Mouse (Mus musculus): ENCODE measurements at regions not wholly inside any gene's neighbourhood (a gene's known extent, or its start where the extent isn't known, plus 50 kb on each side); places are given as distances from the start of the nearest gene placed in this dataset.
"Not testable (repeated sequence)": the region's sequence is repeated elsewhere in the genome, so short reads cannot be mapped to it uniquely, and the experiment has no call there.

DNA sequence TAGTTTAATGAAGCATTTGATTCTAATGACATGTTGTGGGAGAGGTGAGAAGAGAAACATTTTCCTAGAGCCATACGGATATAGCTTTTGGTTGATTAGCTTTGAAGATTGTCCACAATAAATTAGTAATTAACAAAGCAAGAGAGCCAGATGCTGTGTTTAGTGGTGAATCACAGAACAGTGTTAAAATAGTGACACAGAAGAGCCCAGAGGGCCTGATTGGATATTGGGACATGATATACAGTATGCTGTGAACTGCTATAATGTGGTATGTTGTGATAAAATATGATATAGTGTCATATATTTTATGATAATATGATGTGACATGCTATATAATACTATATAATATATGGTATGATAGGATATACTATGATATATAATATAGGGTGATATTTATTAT, 243.7 kb upstream of the Ngly1 start:
- Histone ChIP-seq H3K4me3 (ENCODE audit: low read depth, low read length) (no peak overlapping the region), H3K9ac (ENCODE audit: low read depth, low read length) (no peak overlapping the region), H3K4me1 (ENCODE audit: control insufficient read depth, insufficient read depth, low read length) (no peaks in the 10 kb centered on the region), H3K36me3 (ENCODE audit: control insufficient read depth, insufficient read depth, low read length) (no peaks in the 10 kb centered on the region), H3K27me3 (ENCODE audit: control insufficient read depth, insufficient read depth, low read depth, low read length) (no peaks in the 10 kb centered on the region), H3K27ac (ENCODE audit: low read length) (no peak overlapping the region), H3K9me3 (replicated peaks; ENCODE audit: control insufficient read depth, low read length, poor library complexity, severe bottlenecking) (no peaks in the 10 kb centered on the region), H3K4me2 (ENCODE audit: low read length) (no peak overlapping the region)
- ATAC-seq = no peak; the same call in 1 of the 2 replicates
- 75% methylated on average over 1 of the region's 1 CpGs for WGBS

DNA sequence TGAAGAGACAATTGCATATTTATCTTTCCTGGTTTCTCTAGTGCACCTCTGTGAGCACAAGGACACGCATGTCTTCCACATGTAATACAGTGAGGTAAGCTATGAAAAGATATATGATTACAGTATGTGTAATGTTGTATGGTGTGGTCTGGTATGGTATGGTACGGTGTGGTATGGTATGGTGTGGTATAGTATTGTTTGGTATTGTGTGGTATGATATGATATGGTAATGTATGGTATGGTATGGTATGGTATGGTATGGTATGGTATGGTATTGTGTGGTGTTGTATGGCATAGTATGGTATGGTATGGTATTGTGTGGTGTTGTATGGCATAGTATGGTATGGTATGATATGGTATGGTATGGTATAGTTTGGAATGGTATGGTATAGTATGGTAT, 242.1 kb upstream of the Ngly1 start:
- H3K27me3 ChIP-seq (ENCODE audit: control insufficient read depth, insufficient read depth, low read depth, low read length) = no peaks in the 10 kb centered on the region
- WGBS = 95% methylated on average over 2 of the region's 2 CpGs
- H3K27ac ChIP-seq (ENCODE audit: low read length) = no peak overlapping the region
- H3K4me2 ChIP-seq (ENCODE audit: low read length) = no peak overlapping the region
- no peak overlapping the region for H3K4me3 ChIP-seq (ENCODE audit: low read depth, low read length)
- no peaks in the 10 kb centered on the region for H3K4me1 ChIP-seq (ENCODE audit: control insufficient read depth, insufficient read depth, low read length)
- H3K36me3 ChIP-seq (ENCODE audit: control insufficient read depth, insufficient read depth, low read length) = no peaks in the 10 kb centered on the region
- ATAC-seq = no peak
- no peaks in the 10 kb centered on the region for H3K9me3 ChIP-seq (replicated peaks; ENCODE audit: control insufficient read depth, low read length, poor library complexity, severe bottlenecking)
- H3K9ac ChIP-seq (ENCODE audit: low read depth, low read length) = no peak overlapping the region

GRCm38 (mm10) chr14:16009778-16010177, 239.3 kb upstream of the Ngly1 start:
- Histone ChIP-seq H3K27me3 (ENCODE audit: control insufficient read depth, insufficient read depth, low read depth, low read length) (no peaks in the 10 kb centered on the region), H3K9ac (ENCODE audit: low read depth, low read length) (no peak overlapping the region), H3K27ac (ENCODE audit: low read length) (no peak overlapping the region), H3K4me1 (ENCODE audit: control insufficient read depth, insufficient read depth, low read length) (no peaks in the 10 kb centered on the region), H3K4me2 (ENCODE audit: low read length) (no peak overlapping the region), H3K36me3 (ENCODE audit: control insufficient read depth, insufficient read depth, low read length) (no peaks in the 10 kb centered on the region), H3K9me3 (replicated peaks; ENCODE audit: control insufficient read depth, low read length, poor library complexity, severe bottlenecking) (no peaks in the 10 kb centered on the region), H3K4me3 (ENCODE audit: low read depth, low read length) (no peak overlapping the region)
- ATAC-seq = no peak

GRCm38 (mm10) chr14:16023853-16024252, 225.2 kb upstream of the Ngly1 start:
- Histone ChIP-seq H3K36me3 (ENCODE audit: control insufficient read depth, insufficient read depth, low read length) (no peaks in the 10 kb centered on the region), H3K27ac (ENCODE audit: low read length) (no peak overlapping the region), H3K4me3 (ENCODE audit: low read depth, low read length) (no peak overlapping the region), H3K9ac (ENCODE audit: low read depth, low read length) (no peak overlapping the region), H3K4me1 (ENCODE audit: control insufficient read depth, insufficient read depth, low read length) (no peaks in the 10 kb centered on the region), H3K27me3 (ENCODE audit: control insufficient read depth, insufficient read depth, low read depth, low read length) (no peaks in the 10 kb centered on the region), H3K4me2 (ENCODE audit: low read length) (no peak overlapping the region), H3K9me3 (replicated peaks; ENCODE audit: control insufficient read depth, low read length, poor library complexity, severe bottlenecking) (no peaks in the 10 kb centered on the region)
- no peak for ATAC-seq

DNA sequence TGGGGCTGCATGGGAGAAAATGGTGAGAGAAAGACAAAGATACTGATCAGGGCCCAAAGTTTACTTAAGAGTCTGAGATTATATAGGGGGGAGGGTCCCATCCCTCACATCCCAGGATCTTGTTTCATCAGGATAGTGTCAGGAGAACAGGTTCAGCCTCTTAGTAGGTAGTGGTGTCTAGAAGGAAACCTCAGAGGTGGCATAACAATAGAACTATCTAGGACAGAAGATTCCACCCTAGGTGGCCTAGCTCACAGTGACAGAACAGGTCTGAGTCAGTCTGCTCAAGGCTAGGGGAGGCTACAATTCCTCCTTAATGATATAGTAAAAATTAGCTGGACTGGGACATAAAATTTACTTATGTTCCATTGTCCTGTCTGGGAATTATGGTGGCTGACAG, 211.3 kb upstream of the Ngly1 start:
- H3K36me3 ChIP-seq (ENCODE audit: control insufficient read depth, insufficient read depth, low read length) = no peaks in the 10 kb centered on the region
- no peak overlapping the region for H3K4me2 ChIP-seq (ENCODE audit: low read length)
- no peak overlapping the region for H3K4me3 ChIP-seq (ENCODE audit: low read depth, low read length)
- ATAC-seq = no peak
- H3K9ac ChIP-seq (ENCODE audit: low read depth, low read length) = no peak overlapping the region
- no peaks in the 10 kb centered on the region for H3K4me1 ChIP-seq (ENCODE audit: control insufficient read depth, insufficient read depth, low read length)
- H3K9me3 ChIP-seq (replicated peaks; ENCODE audit: control insufficient read depth, low read length, poor library complexity, severe bottlenecking) = no peaks in the 10 kb centered on the region
- no peaks in the 10 kb centered on the region for H3K27me3 ChIP-seq (ENCODE audit: control insufficient read depth, insufficient read depth, low read depth, low read length)
- H3K27ac ChIP-seq (ENCODE audit: low read length) = no peak overlapping the region

DNA sequence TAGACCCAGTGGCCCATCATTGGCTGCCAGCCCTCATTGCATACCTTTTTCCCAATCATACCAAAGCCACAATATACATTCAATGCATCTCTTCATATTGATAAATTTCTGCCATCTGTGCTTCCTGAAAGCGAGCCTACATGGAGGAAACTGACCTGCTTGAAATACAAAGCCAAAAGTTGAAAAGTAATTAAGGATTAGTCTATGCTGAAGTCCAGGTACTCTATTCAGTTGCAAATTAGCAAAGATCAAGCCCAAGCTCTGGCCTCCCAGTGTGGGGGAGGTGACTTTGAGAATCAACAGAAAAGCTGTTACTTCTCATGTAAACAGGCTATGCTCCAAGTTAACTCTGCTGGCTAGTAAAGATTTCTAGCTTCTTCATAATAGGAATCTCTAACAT, 210.7 kb upstream of the Ngly1 start:
- Histone ChIP-seq H3K4me2 (ENCODE audit: low read length) (no peak overlapping the region), H3K9ac (ENCODE audit: low read depth, low read length) (no peak overlapping the region), H3K4me1 (ENCODE audit: control insufficient read depth, insufficient read depth, low read length) (no peaks in the 10 kb centered on the region), H3K27me3 (ENCODE audit: control insufficient read depth, insufficient read depth, low read depth, low read length) (no peaks in the 10 kb centered on the region), H3K9me3 (replicated peaks; ENCODE audit: control insufficient read depth, low read length, poor library complexity, severe bottlenecking) (no peaks in the 10 kb centered on the region), H3K27ac (ENCODE audit: low read length) (no peak overlapping the region), H3K4me3 (ENCODE audit: low read depth, low read length) (no peak overlapping the region), H3K36me3 (ENCODE audit: control insufficient read depth, insufficient read depth, low read length) (no peaks in the 10 kb centered on the region)
- WGBS = 45% methylated on average over 1 of the region's 1 CpGs
- ATAC-seq = no peak

DNA sequence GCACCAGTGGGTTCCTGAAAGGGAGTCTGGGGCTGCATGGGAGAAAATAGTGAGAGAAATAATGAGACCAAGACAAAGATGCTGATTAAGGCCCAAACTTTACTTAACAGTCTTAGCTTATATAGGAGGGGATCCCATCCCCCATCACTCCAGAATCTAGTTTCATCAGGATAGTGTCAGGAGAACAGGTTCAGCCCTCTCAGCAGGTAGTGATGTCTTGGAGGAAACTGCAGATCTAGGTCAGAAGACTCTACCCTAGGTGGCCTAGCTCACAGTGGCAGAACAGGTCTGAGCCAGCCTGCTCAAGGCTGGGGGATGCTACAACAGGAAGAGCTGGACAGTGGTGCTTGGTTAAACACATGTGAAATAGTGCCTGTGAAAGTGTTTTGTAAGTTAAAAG, 204.6 kb upstream of the Ngly1 start:
- H3K9ac ChIP-seq (ENCODE audit: low read depth, low read length) = no peak overlapping the region
- no peaks in the 10 kb centered on the region for H3K4me1 ChIP-seq (ENCODE audit: control insufficient read depth, insufficient read depth, low read length)
- no peaks in the 10 kb centered on the region for H3K9me3 ChIP-seq (replicated peaks; ENCODE audit: control insufficient read depth, low read length, poor library complexity, severe bottlenecking)
- no peak overlapping the region for H3K4me2 ChIP-seq (ENCODE audit: low read length)
- ATAC-seq = no peak
- H3K27me3 ChIP-seq (ENCODE audit: control insufficient read depth, insufficient read depth, low read depth, low read length) = no peaks in the 10 kb centered on the region
- H3K4me3 ChIP-seq (ENCODE audit: low read depth, low read length) = no peak overlapping the region
- no peak overlapping the region for H3K27ac ChIP-seq (ENCODE audit: low read length)
- H3K36me3 ChIP-seq (ENCODE audit: control insufficient read depth, insufficient read depth, low read length) = no peaks in the 10 kb centered on the region

GRCm38 (mm10) chr14:16072534-16072933, 176.5 kb upstream of the Ngly1 start:
- H3K4me2 ChIP-seq (ENCODE audit: low read length); H3K9me3 ChIP-seq (replicated peaks; ENCODE audit: control insufficient read depth, low read length, poor library complexity, severe bottlenecking); H3K36me3 ChIP-seq (ENCODE audit: control insufficient read depth, insufficient read depth, low read length); H3K4me3 ChIP-seq (ENCODE audit: low read depth, low read length); ATAC-seq; H3K27ac ChIP-seq (ENCODE audit: low read length); H3K9ac ChIP-seq (ENCODE audit: low read depth, low read length); H3K4me1 ChIP-seq (ENCODE audit: control insufficient read depth, insufficient read depth, low read length); H3K27me3 ChIP-seq (ENCODE audit: control insufficient read depth, insufficient read depth, low read depth, low read length): not testable (repeated sequence)
- WGBS = 99% methylated on average over 7 of the region's 12 CpGs

- no peak for ATAC-seq
- no peak overlapping the region for H3K4me3 ChIP-seq (ENCODE audit: low read depth, low read length)
Measured at GRCm38 (mm10) chr14:16074089-16074488, 175.0 kb upstream of the Ngly1 start.

DNA sequence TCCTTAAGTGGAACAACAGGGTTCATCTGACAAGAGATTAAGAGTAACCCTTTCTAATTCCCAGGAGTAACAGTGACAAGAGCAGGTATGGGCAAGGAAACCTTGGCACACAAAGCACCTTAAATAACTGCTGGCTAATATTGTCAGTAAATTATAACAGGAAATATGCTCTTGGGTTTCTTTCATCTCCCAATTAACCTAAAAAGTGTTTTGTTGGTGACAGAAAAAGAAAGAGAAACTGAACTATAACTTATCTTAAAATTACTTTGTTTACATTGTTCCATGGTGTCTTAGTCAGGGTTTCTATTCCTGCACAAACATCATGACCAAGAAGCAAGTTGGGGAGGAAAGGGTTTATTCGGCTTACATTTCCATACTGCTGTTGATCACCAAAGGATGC, 170.0 kb upstream of the Ngly1 start:
- Histone ChIP-seq H3K27ac (ENCODE audit: low read length) (no peak overlapping the region), H3K4me1 (ENCODE audit: control insufficient read depth, insufficient read depth, low read length) (no peaks in the 10 kb centered on the region), H3K9me3 (replicated peaks; ENCODE audit: control insufficient read depth, low read length, poor library complexity, severe bottlenecking) (no peaks in the 10 kb centered on the region), H3K27me3 (ENCODE audit: control insufficient read depth, insufficient read depth, low read depth, low read length) (no peaks in the 10 kb centered on the region), H3K36me3 (ENCODE audit: control insufficient read depth, insufficient read depth, low read length) (no peaks in the 10 kb centered on the region), H3K4me3 (ENCODE audit: low read depth, low read length) (no peak overlapping the region), H3K4me2 (ENCODE audit: low read length) (no peak overlapping the region), H3K9ac (ENCODE audit: low read depth, low read length) (no peak overlapping the region)
- WGBS = no CpG with 5 or more reads among the region's 1 CpGs
- no peak for ATAC-seq

More at GRCm38 (mm10) chr14:16074089-16074488, 175.0 kb upstream of the Ngly1 start:
- no peak overlapping the region for H3K27ac ChIP-seq (ENCODE audit: low read length)
- no peak overlapping the region for H3K9ac ChIP-seq (ENCODE audit: low read depth, low read length)
- no peaks in the 10 kb centered on the region for H3K27me3 ChIP-seq (ENCODE audit: control insufficient read depth, insufficient read depth, low read depth, low read length)
- no peak overlapping the region for H3K4me2 ChIP-seq (ENCODE audit: low read length)
- 59% methylated on average over 1 of the region's 1 CpGs for WGBS
- H3K9me3 ChIP-seq (replicated peaks; ENCODE audit: control insufficient read depth, low read length, poor library complexity, severe bottlenecking) = no peaks in the 10 kb centered on the region
- H3K36me3 ChIP-seq (ENCODE audit: control insufficient read depth, insufficient read depth, low read length) = no peaks in the 10 kb centered on the region
- H3K4me1 ChIP-seq (ENCODE audit: control insufficient read depth, insufficient read depth, low read length) = no peaks in the 10 kb centered on the region

Data from midbrain, embryonic 16.5 days (tissue).